Mouse (Mus musculus) ES-Bruce4 (cell line): ENCODE measurements around the gene Inpp5a.

Experiments used
- CTCF ChIP-seq: IDR thresholded peaks from one replicate; pipeline ENCODE4 v1.8.1; 2011; ENCODE audit warnings: low read depth, low read length
- EP300 ChIP-seq: IDR thresholded peaks from 2 replicates; pipeline ENCODE4 v1.6.1; 2011; ENCODE audit warnings: low read depth, low read length; ENCODE audit not compliant: insufficient read depth
- POLR2A ChIP-seq: IDR thresholded peaks from one replicate; pipeline ENCODE4 v1.8.1; 2011; ENCODE audit warnings: low read length; ENCODE audit not compliant: insufficient read depth

DNA sequence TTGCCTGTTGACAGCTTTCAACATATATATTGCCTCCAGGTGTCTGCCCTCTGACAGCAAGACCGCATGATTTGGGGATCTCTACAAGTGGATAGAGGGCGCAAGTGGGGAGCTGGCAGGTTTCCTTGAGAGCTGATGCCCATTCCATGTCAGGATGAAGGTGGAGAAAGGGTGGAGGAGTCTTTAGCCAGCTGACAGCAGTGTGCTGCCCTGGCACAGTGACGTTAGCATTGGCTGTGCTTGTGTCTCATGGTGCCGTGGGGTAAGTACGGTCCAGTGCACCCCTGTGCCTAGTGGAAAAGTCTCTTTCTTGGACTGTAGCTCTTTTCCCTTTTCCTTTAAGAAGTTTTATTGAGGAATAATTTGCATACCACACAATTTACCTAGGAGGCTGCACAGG lies 9.2 kb downstream of the Inpp5a start:
- TF ChIP-seq CTCF (no peak), POLR2A (no peak), EP300 (no peak)
